Mouse (Mus musculus): Measurements from ENCODE around the gene Gm42906. TPM values are rescaled to one million over a fixed set of nuclear protein-coding genes. Genes with fewer than 3 reads are reported as not detected.

Gm42906 gene
- polyA plus RNA-seq, 1 experiment from 2014 or later, result 0.38 TPM

- peak overlapping the region; percentile 21; the same call in 1 of the 2 replicates for H3K4me2 ChIP-seq
- peak overlapping the region; percentile 62 for H3K27ac ChIP-seq
- no peaks in the 10 kb centered on the region for H3K36me3 ChIP-seq
- ATAC-seq (replicated peaks; ENCODE audit: insufficient number of reproducible peaks, insufficient read depth, low FRiP score, low read depth), result peak; percentile 77; the same call in 1 of the 2 replicates
- H3K9me3 ChIP-seq (replicated peaks), result no peaks in the 10 kb centered on the region
- peaks cover 4% of the 10 kb centered on the region; the same call in 1 of the 2 replicates for H3K4me1 ChIP-seq (replicated peaks)
- no peaks in the 10 kb centered on the region for H3K27me3 ChIP-seq
- H3K9ac ChIP-seq, result no peak overlapping the region
- no peak overlapping the region for H3K4me3 ChIP-seq
- WGBS, result 49% methylated on average over 7 of the region's 7 CpGs
These were observed 33.9 kb downstream of the Gm42906 start for GRCm38 (mm10) chr5:151393821-151394662.

- Histone ChIP-seq H3K4me3 (no peak overlapping the region), H3K27me3 (no peaks in the 10 kb centered on the region), H3K36me3 (no peaks in the 10 kb centered on the region), H3K9ac (no peak overlapping the region), H3K27ac (no peak overlapping the region), H3K4me1 (replicated peaks) (no peaks in the 10 kb centered on the region; the same call in 1 of the 2 replicates), H3K4me2 (no peak overlapping the region), H3K9me3 (replicated peaks) (no peaks in the 10 kb centered on the region)
- 58% methylated on average over 1 of the region's 1 CpGs for WGBS
- ATAC-seq (replicated peaks; ENCODE audit: insufficient number of reproducible peaks, insufficient read depth, low FRiP score, low read depth), result no peak
These were observed 38.1 kb downstream of the Gm42906 start for GRCm38 (mm10) chr5:151389827-151390226.

DNA sequence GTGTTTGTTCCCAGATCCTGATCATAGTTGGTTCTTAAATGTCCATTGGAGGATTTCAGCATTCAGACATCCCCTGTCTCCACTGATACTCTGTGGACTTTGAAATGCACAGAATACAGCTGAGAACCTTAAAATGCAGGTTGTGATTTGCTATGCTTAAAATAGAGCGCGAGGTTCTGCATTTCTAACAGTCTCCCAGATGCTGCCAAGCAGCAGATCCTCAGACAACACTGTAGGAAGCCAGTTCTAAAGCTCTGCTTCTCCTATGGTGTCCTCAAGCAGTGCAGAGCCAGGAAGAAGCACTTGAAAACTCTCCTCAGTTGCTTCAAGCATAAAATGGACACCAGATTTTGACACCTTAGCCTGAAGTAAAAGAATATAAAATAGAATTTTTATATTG is 48.1 kb downstream of the Gm42906 start:
- no peaks in the 10 kb centered on the region for H3K9me3 ChIP-seq (replicated peaks)
- H3K9ac ChIP-seq, result no peak overlapping the region
- H3K27ac ChIP-seq, result no peak overlapping the region
- H3K27me3 ChIP-seq, result no peaks in the 10 kb centered on the region
- 73% methylated on average over 2 of the region's 2 CpGs for WGBS
- ATAC-seq (replicated peaks; ENCODE audit: insufficient number of reproducible peaks, insufficient read depth, low FRiP score, low read depth), result no peak
- H3K4me2 ChIP-seq, result no peak overlapping the region
- no peak overlapping the region for H3K4me3 ChIP-seq
- no peaks in the 10 kb centered on the region for H3K36me3 ChIP-seq
- H3K4me1 ChIP-seq (replicated peaks), result no peaks in the 10 kb centered on the region

DNA sequence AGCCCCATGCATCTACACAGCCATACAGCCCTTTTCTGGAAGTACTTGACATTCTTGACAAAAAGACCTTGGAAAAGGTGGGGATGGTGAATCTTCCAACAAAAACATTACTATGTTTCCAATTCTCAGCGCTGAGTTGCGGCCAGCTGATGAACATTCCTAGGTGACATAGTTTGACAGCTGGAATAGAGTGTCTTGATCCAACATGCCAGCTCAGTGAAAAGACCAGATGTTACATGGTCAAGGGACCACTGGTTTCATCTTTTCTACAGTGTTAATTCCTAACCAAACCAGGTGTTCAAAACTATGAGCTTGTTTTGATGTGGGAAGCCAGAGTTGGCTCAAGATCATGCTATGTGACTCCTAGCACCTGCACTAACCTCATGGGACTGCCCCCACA is 48.8 kb downstream of the Gm42906 start:
- no peak for ATAC-seq (replicated peaks; ENCODE audit: insufficient number of reproducible peaks, insufficient read depth, low FRiP score, low read depth)
- 70% methylated on average over 2 of the region's 2 CpGs for WGBS

DNA sequence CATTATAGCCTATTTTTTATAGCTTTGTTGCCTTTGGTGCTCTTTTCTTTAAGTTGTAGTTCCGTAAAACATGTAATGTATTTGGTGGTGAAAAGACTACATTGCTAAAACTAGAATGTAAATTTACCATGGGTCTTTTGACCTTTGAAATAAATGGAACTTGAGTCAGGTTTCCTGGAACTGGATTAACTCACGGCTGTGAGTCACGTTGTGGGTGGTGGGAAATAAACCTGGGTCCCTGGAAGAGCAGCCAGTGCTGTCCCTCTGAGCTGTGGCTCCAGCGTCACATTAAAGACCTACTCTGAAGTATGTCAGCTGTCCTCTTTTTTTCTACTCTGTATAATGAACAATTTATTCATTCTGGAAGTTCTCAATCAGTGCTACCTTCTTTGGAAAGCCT is 51.0 kb downstream of the Gm42906 start:
- Histone ChIP-seq H3K27ac (no peak overlapping the region), H3K36me3 (no peaks in the 10 kb centered on the region), H3K27me3 (no peaks in the 10 kb centered on the region), H3K4me3 (no peak overlapping the region), H3K9ac (no peak overlapping the region), H3K9me3 (replicated peaks) (no peaks in the 10 kb centered on the region), H3K4me1 (replicated peaks) (no peaks in the 10 kb centered on the region), H3K4me2 (no peak overlapping the region)
- WGBS, result 67% methylated on average over 4 of the region's 4 CpGs
- no peak for ATAC-seq (replicated peaks; ENCODE audit: insufficient number of reproducible peaks, insufficient read depth, low FRiP score, low read depth)

More for the DNA sequence above, 48.8 kb downstream of the Gm42906 start:
- Histone ChIP-seq H3K27ac (no peak overlapping the region), H3K4me2 (no peak overlapping the region), H3K9me3 (replicated peaks) (no peaks in the 10 kb centered on the region), H3K36me3 (no peaks in the 10 kb centered on the region), H3K4me1 (replicated peaks) (no peaks in the 10 kb centered on the region), H3K27me3 (no peaks in the 10 kb centered on the region), H3K4me3 (no peak overlapping the region), H3K9ac (no peak overlapping the region)

DNA sequence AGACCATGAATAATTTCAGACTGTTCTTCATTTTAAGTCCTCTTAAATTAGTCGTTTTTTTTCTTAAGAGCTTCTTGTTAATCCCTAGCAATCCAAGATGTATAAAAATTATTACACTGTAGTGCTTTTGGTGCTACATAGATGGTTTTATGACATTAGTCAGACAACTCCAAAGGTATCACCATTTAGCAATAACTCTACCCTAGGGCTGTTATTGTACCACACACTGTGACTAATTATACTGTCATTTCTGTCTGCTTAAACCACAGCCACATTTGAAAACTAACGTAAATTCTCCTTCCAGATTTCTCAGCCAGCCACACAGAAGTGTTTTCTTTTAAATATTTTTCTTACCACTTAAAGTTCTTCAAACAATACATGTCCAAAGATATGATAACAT is 53.1 kb downstream of the Gm42906 start:
- 53% methylated on average over 2 of the region's 2 CpGs for WGBS

DNA sequence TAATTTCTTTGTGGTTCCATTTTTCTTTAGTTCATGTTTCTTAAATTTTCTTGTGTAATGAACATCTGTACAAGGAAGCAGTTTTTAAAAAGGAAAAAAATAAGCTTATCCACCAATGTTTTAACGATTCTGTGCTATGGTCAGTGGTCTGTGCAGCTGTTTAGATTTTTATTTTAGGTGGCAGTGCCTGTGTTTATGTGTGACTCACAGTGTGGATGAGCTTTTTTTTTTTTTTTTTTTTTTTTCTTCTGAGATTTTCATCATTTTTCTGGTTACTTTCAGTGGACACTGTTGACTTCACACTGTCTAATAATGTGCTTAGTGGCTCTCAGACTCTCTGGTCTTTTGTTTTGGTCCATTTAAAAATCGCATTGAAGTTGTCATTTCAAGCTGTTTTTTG is 56.8 kb downstream of the Gm42906 start:
- H3K27me3 ChIP-seq, result no peaks in the 10 kb centered on the region
- H3K4me3 ChIP-seq, result no peak overlapping the region
- no peak overlapping the region for H3K27ac ChIP-seq
- no peaks in the 10 kb centered on the region for H3K9me3 ChIP-seq (replicated peaks)
- no peaks in the 10 kb centered on the region for H3K36me3 ChIP-seq
- H3K4me2 ChIP-seq, result no peak overlapping the region
- H3K4me1 ChIP-seq (replicated peaks), result peaks cover 9% of the 10 kb centered on the region
- H3K9ac ChIP-seq, result no peak overlapping the region
- 81% methylated on average over 2 of the region's 2 CpGs for WGBS
- no peak for ATAC-seq (replicated peaks; ENCODE audit: insufficient number of reproducible peaks, insufficient read depth, low FRiP score, low read depth)

More for the DNA sequence above, 53.1 kb downstream of the Gm42906 start:
- no peak for ATAC-seq (replicated peaks; ENCODE audit: insufficient number of reproducible peaks, insufficient read depth, low FRiP score, low read depth)
- H3K36me3 ChIP-seq, result no peaks in the 10 kb centered on the region
- H3K4me2 ChIP-seq, result no peak overlapping the region
- H3K9me3 ChIP-seq (replicated peaks), result no peaks in the 10 kb centered on the region
- no peak overlapping the region for H3K4me3 ChIP-seq
- no peak overlapping the region for H3K9ac ChIP-seq
- H3K27ac ChIP-seq, result no peak overlapping the region
- no peaks in the 10 kb centered on the region for H3K27me3 ChIP-seq
- no peaks in the 10 kb centered on the region for H3K4me1 ChIP-seq (replicated peaks)

- peak overlapping the region; percentile 66 for H3K9ac ChIP-seq
- 35% methylated on average over 5 of the region's 5 CpGs for WGBS
These were observed 58.6 kb downstream of the Gm42906 start for GRCm38 (mm10) chr5:151369306-151369721.

GRCm38 (mm10) chr5:151368395-151369190 is 59.4 kb downstream of the Gm42906 start:
- Histone ChIP-seq H3K27me3 (no peaks in the 10 kb centered on the region), H3K36me3 (no peaks in the 10 kb centered on the region), H3K4me1 (replicated peaks) (peaks cover 9% of the 10 kb centered on the region), H3K4me2 (peak overlapping the region; percentile 83), H3K27ac (peak overlapping the region; percentile 94), H3K4me3 (peak overlapping the region; percentile 63), H3K9ac (peak overlapping the region; percentile 66), H3K9me3 (replicated peaks) (no peaks in the 10 kb centered on the region)
- peak; percentile 98 for ATAC-seq (replicated peaks; ENCODE audit: insufficient number of reproducible peaks, insufficient read depth, low FRiP score, low read depth)
- under 1% methylated on average over 75 of the region's 75 CpGs for WGBS

More at GRCm38 (mm10) chr5:151369306-151369721, 58.6 kb downstream of the Gm42906 start:
- ATAC-seq (replicated peaks; ENCODE audit: insufficient number of reproducible peaks, insufficient read depth, low FRiP score, low read depth), result no peak
- H3K27me3 ChIP-seq, result no peaks in the 10 kb centered on the region
- H3K9me3 ChIP-seq (replicated peaks), result no peaks in the 10 kb centered on the region
- H3K4me1 ChIP-seq (replicated peaks), result peaks cover 9% of the 10 kb centered on the region
- peak overlapping the region; percentile 93 for H3K27ac ChIP-seq
- no peaks in the 10 kb centered on the region for H3K36me3 ChIP-seq
- H3K4me3 ChIP-seq, result peak overlapping the region; percentile 63
- peak overlapping the region; percentile 83 for H3K4me2 ChIP-seq

DNA sequence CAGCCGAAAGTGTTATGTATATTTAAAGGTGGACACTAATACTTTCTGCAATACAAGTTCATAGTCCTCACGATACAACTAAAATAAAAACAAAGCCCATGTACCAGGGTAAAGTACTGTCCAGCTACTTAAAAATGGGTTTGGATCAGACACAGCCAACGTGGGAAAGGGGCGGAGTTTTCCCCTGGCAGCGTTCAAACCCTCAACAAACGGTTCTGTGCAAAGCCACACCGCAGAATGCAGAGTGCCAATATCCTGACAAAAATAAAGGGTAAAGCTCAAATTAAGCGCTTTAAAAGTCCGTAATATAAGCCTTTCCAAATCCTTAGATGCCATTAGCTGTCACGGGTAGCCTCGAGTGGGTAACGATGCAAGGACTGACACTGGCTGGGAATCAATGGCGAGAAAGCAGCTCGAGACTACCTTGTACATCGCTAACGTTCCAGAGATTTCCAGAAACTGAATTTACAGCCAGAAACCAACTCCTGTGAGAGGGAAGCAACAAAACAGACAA is 60.0 kb downstream of the Gm42906 start:
- Histone ChIP-seq H3K4me3 (peak overlapping the region; percentile 63), H3K27ac (peak overlapping the region; percentile 94), H3K27me3 (no peaks in the 10 kb centered on the region), H3K9me3 (replicated peaks) (no peaks in the 10 kb centered on the region), H3K4me2 (peak overlapping the region; percentile 83), H3K36me3 (no peaks in the 10 kb centered on the region), H3K9ac (peak overlapping the region; percentile 60), H3K4me1 (replicated peaks) (peaks cover 9% of the 10 kb centered on the region)
- ATAC-seq (replicated peaks; ENCODE audit: insufficient number of reproducible peaks, insufficient read depth, low FRiP score, low read depth), result 0 out of 2 replicates have a peak, but pooled peaks have one; percentile 0
- WGBS, result 6% methylated on average over 16 of the region's 16 CpGs

GRCm38 (mm10) chr5:151367317-151367716 is 60.6 kb downstream of the Gm42906 start:
- H3K9ac ChIP-seq, result no peak overlapping the region
- WGBS, result 81% methylated on average over 1 of the region's 1 CpGs
- H3K36me3 ChIP-seq, result no peaks in the 10 kb centered on the region
- no peaks in the 10 kb centered on the region for H3K9me3 ChIP-seq (replicated peaks)
- H3K27me3 ChIP-seq, result no peaks in the 10 kb centered on the region
- H3K4me1 ChIP-seq (replicated peaks), result peaks cover 9% of the 10 kb centered on the region
- no peak for ATAC-seq (replicated peaks; ENCODE audit: insufficient number of reproducible peaks, insufficient read depth, low FRiP score, low read depth)
- peak overlapping the region; percentile 83 for H3K4me2 ChIP-seq
- H3K27ac ChIP-seq, result peak overlapping the region; percentile 94; the same call in 1 of the 2 replicates
- H3K4me3 ChIP-seq, result peak overlapping the region; percentile 63; the same call in 1 of the 2 replicates

Data from heart, embryonic 15.5 days (tissue).